Mouse (Mus musculus) liver, adult 2 months (tissue): ENCODE measurements at regions not wholly inside any gene's neighbourhood (a gene's known extent, or its start where the extent isn't known, plus 50 kb on each side); places are given as distances from the start of the nearest gene placed in this dataset.

ENCODE experiments used
- CTCF ChIP-seq: fragments of 200-500 bp; IDR thresholded peaks from 2 replicates; pipeline ENCODE4 v1.5.1; 2011; ENCODE audit warnings: low read depth, low read length, control low read depth
- POLR2A ChIP-seq: fragments of 200-500 bp; IDR thresholded peaks from 2 replicates; pipeline ENCODE4 v1.6.1; 2011; ENCODE audit warnings: low read length, control low read depth; ENCODE audit not compliant: insufficient read depth; ENCODE audit errors: extremely low read depth

DNA sequence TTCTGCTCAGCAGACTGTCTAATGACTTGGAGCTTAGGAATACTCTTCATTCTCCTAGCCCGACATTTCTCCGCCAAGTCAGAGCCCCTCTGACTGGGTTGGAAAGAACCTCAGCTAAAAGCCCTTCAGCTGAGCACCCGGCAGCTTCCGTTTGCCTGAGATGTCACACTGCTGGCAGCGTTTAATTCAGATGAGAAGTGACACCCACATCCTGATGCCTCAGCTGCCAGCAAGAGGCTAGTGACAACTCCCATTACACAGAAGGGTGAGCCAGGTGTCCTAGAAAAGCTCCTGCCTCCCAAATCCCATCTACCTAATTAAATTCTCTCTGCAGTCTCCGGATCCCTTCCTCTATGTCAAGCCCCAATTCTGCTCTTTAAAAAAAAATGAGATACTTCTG is 670.2 kb upstream of the Arpp21 start:
- TF ChIP-seq POLR2A = no peak
- no peak for TF ChIP-seq CTCF
